Mouse (Mus musculus) naive thymus-derived CD4-positive, alpha-beta T cell, adult 5 months (primary cell): Measurements from ENCODE around the gene Cstb. TPM values are rescaled to one million over a fixed set of nuclear protein-coding genes. Genes with fewer than 3 reads are reported as not detected.

Experiments used
- polyA plus RNA-seq: library from polyadenylated mRNA; unstranded; fragments of 100-300 nt; shearing (Covaris generic); gene quantifications from one replicate; pipeline ENCODE4 v1.2.1, GENCODE M21; 2017

Cstb gene
- polyA plus RNA-seq: 64.8 TPM

DNA sequence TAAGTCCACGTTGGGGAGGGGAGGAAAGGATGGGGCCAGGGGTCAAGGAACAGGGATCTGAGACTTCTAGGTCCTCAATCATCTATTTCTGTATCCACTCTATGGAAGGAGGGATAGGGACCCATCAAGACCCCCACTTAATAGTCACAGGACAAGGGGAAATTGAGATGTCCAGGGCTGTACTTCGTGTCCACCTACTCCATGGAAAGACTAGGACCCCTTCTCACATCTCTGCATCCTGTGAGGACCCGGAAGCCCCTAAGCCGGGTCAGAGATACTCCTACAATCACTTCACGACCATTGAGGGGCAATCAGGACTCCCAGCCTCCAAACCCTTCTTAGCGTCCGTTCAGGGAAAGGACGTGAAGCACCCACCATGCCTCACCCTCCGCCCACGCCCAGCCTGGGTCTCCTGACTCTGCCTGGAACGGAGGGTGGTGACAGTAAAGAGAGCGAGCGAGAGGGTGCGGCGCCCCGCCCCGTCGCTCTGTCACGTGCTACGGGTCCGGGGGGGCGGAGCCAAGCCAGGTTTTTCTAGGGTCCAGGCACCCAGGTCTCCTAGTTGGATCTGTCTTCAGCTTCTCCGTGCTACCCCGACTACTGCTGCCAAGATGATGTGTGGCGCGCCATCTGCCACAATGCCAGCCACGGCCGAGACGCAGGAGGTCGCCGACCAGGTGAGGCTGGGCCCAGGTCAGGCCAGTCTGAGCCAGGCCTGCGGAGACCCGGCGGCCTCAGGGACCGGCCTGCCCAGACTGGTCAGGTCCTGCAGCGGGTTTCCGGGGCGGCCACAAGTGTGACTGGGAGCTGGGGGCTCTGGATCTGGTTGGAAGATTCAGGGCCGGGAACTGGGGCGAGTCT is at the start of gene Cstb:
Cstb (plus strand) TSS at position 489 of the 861 bp plus-strand sequence.

DNA sequence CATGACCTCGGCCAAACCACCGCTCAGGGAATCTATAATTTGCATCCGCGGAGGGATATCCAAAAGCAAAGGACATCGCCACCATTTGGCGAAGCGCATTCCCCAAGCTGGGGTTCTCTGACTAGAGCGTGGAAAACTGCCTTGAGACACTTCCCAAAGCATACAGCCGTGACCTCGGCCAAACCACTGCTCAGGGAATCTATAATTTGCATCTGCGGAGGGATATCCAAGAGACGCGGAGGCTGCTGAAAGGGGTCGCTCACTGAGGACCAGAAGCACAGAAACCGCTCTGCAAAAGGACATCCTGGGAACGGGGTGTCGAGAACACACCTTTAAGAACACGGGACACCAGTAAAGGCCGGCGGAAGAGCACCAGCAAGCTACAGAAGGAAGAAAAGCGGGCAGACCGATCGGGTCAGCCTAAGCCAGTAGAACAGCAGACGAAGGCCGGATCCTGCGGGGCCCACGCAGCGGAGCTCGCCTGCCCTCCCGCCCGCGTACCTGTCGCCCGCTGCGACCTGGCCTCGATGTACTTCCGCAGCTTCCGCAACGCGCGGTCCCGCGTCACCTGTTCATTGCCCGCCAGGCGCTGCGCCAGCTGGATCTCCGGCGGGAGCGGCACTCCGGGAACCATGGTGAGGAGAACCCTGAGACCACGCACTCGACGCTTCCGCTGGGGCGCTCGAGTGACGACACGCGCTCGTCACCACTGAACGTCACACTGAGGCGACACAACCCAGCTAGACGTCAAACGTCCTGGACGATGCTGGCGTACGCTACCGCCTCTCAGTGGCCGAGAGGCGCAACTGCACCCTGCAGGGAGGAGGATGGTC is 12.9 kb upstream of the Cstb start, which contains the start of gene Rrp1:
Rrp1 (minus strand) TSS at position 725 of the 833 bp plus-strand sequence.

GRCm38 (mm10) chr10:78464792-78465207 is 39.3 kb downstream of the Cstb start, which contains the start of gene Pdxk:
Pdxk (minus strand) TSS chr10:78464975.

Other genes starting within 250 kb of the Cstb start
- 29.7 TPM for gene Pwp2, start 240.5 kb upstream of the Cstb start, polyA plus RNA-seq
- 41.3 TPM for gene Trappc10, start 181.0 kb upstream of the Cstb start, polyA plus RNA-seq
- gene Agpat3, start 73.2 kb upstream of the Cstb start, polyA plus RNA-seq: 126 TPM
- 357 TPM for gene Rrp1, start 12.6 kb upstream of the Cstb start, polyA plus RNA-seq
- gene Pdxk, start 39.3 kb downstream of the Cstb start, polyA plus RNA-seq: 16.5 TPM
- gene Olfr1358, start 91.8 kb downstream of the Cstb start, polyA plus RNA-seq: not detected
- 63.5 TPM for gene Ilvbl, start 148.7 kb downstream of the Cstb start, polyA plus RNA-seq
- 0.31 TPM for gene Syde1, start 166.3 kb downstream of the Cstb start, polyA plus RNA-seq
- gene Olfr1357, start 192.4 kb downstream of the Cstb start, polyA plus RNA-seq: not detected